Mouse (Mus musculus) testis, adult 2 months (tissue): ENCODE results near the gene Ptpre.

Experiments
- CTCF ChIP-seq: fragments of 200-500 bp; IDR thresholded peaks from 2 replicates; pipeline ENCODE4 v1.5.1; 2012; ENCODE audit warnings: low read depth, mild to moderate bottlenecking, inconsistent platforms, low read length, moderate library complexity; ENCODE audit not compliant: control insufficient read depth, insufficient read depth, insufficient replicate concordance
- POLR2A ChIP-seq: fragments of 200-500 bp; IDR thresholded peaks from 2 replicates; pipeline ENCODE4 v1.6.1; 2012; ENCODE audit warnings: low read depth, mild to moderate bottlenecking, inconsistent platforms, low read length, moderate library complexity; ENCODE audit not compliant: control insufficient read depth

DNA sequence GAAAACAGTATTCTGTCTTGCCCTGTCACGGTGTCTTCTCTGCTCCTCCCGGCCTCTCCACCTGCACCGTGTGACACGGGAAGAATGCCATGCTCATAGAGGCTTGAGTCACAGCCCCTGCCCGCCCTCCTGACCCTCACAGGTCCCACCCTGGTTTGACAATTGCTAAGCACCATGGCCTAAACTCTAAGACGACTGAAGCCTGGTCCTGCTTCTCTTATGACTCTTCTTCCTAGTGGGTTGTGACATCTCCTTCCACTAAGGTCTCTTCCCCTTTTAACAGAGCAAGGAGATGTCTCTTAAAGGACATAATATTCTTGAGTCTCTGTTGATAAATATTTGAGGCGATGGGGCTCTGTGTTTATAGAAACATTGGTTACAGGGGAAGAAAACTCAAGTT, 91.1 kb downstream of the Ptpre start:
- TF ChIP-seq POLR2A (no peak), CTCF (no peak)
